Mouse (Mus musculus) thymus, postnatal 4 days (tissue): ENCODE measurements around the gene Kansl1l.

Source experiments
- DNase-seq: peaks from one replicate; pipeline ENCODE4 v3.0.0; 2021

The Kansl1l gene

DNA sequence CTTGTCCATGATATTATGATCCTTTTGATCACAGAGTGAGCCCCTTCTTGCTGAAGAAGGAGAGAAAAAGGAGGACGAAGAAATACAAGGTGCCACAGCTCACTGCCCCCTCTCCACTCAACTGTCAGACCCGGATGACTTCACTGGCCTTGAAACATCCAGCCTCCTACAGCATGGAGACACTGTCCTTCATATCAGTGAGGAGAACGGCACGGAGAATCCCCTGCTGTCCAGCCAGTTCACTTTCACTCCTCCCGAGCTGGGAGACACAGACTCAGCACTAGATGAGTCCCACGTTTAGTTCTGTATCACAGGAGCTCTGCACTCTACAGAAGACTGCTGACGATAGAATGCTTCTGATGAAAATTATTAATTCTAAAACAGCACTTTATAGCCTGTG, 122.1 kb downstream of the Kansl1l start:
- no peak for DNase-seq

GRCm38 (mm10) chr1:66694266-66694665, 123.1 kb downstream of the Kansl1l start:
- DNase-seq = peak; percentile 22

GRCm38 (mm10) chr1:66692780-66693392, 124.5 kb downstream of the Kansl1l start:
- DNase-seq = no peak

DNA sequence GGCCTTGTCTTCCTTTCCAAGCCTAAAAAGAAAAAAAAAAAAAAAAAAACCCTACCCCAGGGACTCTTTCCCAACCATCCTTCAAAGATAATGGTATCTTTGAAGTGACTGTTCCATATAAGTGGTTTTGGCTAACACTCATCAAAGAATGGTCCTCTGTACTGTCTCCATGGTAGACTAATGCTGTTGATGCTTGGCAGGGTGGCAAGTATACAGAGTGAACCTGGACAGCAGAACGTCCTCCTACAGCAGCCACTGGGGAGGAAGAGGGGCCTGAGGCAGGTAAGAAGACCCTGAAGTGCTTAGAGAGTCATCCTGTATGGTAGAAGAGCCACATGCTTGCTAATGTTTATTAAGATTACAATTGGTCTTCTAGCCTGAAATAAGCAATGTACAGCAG, 125.1 kb downstream of the Kansl1l start:
- no peak for DNase-seq

- DNase-seq = no peak
These were observed 125.6 kb downstream of the Kansl1l start for GRCm38 (mm10) chr1:66691772-66692171.

DNA sequence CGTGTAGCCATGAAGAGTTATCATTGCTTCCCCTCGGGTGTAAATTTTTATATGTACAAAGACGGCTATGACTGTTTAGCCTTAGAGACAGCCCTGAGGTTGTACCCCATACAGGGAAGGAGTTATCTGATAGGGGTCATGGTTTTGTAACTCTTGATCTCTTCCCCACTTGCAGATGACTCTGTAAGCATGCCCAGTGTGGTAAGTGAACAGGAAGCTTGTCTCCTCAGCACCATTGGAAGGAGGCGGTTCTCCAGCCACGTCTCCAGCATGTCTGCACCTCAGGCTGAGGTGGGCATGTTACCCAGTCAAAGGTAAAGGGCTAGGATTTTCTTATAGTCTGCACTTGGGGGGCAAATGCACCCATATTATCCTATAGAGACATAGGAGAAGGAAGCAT, 134.4 kb downstream of the Kansl1l start:
- no peak for DNase-seq

DNA sequence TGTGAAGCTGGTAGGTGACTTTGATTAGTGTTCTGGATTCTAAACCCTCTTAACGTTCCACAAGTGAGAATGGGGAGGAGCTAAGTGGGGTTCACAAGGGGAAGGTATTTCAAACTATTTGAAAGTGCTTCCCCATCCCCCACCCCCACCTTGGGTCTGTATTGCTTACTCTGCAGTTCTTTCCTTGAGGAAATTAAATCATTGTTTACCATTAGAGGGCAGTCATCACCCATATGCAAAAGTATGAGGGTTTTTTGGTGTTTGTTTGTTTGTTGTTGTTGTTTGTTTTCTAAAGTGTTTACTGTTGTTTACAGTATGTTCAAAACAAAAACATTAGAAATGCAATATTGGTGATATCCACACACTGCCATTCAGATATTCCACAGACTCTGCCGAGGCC, 138.7 kb downstream of the Kansl1l start:
- no peak for DNase-seq

- no peak for DNase-seq
These were observed 139.4 kb downstream of the Kansl1l start for GRCm38 (mm10) chr1:66677928-66678327.

GRCm38 (mm10) chr1:66672812-66673211, 144.6 kb downstream of the Kansl1l start:
- no peak for DNase-seq

GRCm38 (mm10) chr1:66671475-66671874, 145.9 kb downstream of the Kansl1l start:
- no peak for DNase-seq
